Mouse (Mus musculus): ENCODE measurements around the gene Lrig3. TPM values are rescaled to one million over a fixed set of nuclear protein-coding genes. Genes with fewer than 3 reads are reported as not detected.

The Lrig3 gene
- polyA plus RNA-seq, 1 experiment from 2014 or later, result 1.7 TPM

- Histone ChIP-seq H3K9ac (ENCODE audit: low read length) (no peak overlapping the region), H3K4me3 (ENCODE audit: control insufficient read depth in 1 of 2, insufficient read depth in 1 of 2, low read depth in 1 of 2, low read length in 2 of 2) (no peak overlapping the region), H3K4me2 (ENCODE audit: low read length) (no peak overlapping the region), H3K27me3 (ENCODE audit: control insufficient read depth, insufficient read depth, low read length) (0 out of 2 replicates have a peak, but pooled peaks cover 6% of the 10 kb centered on the region), H3K27ac (replicated peaks in 1 of 2; ENCODE audit: control insufficient read depth in 1 of 2, insufficient read depth in 1 of 2, low read depth in 2 of 2, low read length in 2 of 2) (no peak overlapping the region), H3K9me3 (ENCODE audit: control insufficient read depth, low read length) (no peaks in the 10 kb centered on the region), H3K4me1 (ENCODE audit: control insufficient read depth in 2 of 2, insufficient read depth in 2 of 2, low read length in 2 of 2) (no peaks in the 10 kb centered on the region; a peak in 1 of 4 replicates), H3K36me3 (ENCODE audit: control insufficient read depth, insufficient read depth, low read length) (no peaks in the 10 kb centered on the region)
- no peak for ATAC-seq (ENCODE audit: insufficient number of reproducible peaks, insufficient read depth, low FRiP score, low read depth)
- 75% methylated on average over 3 of the region's 3 CpGs for WGBS
Measured at GRCm38 (mm10) chr10:125934095-125934494, 31.9 kb upstream of the Lrig3 start.

- peaks cover 18% of the 10 kb centered on the region for H3K27me3 ChIP-seq (ENCODE audit: control insufficient read depth, insufficient read depth, low read length)
- 55% methylated on average over 11 of the region's 11 CpGs for WGBS
- ATAC-seq (ENCODE audit: insufficient number of reproducible peaks, insufficient read depth, low FRiP score, low read depth), result no peak
- H3K36me3 ChIP-seq (ENCODE audit: control insufficient read depth, insufficient read depth, low read length), result no peaks in the 10 kb centered on the region
- no peak overlapping the region for H3K4me2 ChIP-seq (ENCODE audit: low read length)
- H3K4me1 ChIP-seq (ENCODE audit: control insufficient read depth in 2 of 2, insufficient read depth in 2 of 2, low read length in 2 of 2), result no peaks in the 10 kb centered on the region; a peak in 2 of 4 replicates
- H3K4me3 ChIP-seq (ENCODE audit: control insufficient read depth in 1 of 2, insufficient read depth in 1 of 2, low read depth in 1 of 2, low read length in 2 of 2), result no peak overlapping the region
- no peak overlapping the region for H3K27ac ChIP-seq (replicated peaks in 1 of 2; ENCODE audit: control insufficient read depth in 1 of 2, insufficient read depth in 1 of 2, low read depth in 2 of 2, low read length in 2 of 2)
- H3K9me3 ChIP-seq (ENCODE audit: control insufficient read depth, low read length), result no peaks in the 10 kb centered on the region
- H3K9ac ChIP-seq (ENCODE audit: low read length), result no peak overlapping the region
Measured at GRCm38 (mm10) chr10:125937517-125938497, 28.2 kb upstream of the Lrig3 start.

GRCm38 (mm10) chr10:125938528-125939402 is 27.2 kb upstream of the Lrig3 start:
- Histone ChIP-seq H3K9me3 (ENCODE audit: control insufficient read depth, low read length) (no peaks in the 10 kb centered on the region), H3K4me3 (ENCODE audit: control insufficient read depth in 1 of 2, insufficient read depth in 1 of 2, low read depth in 1 of 2, low read length in 2 of 2) (no peak overlapping the region), H3K36me3 (ENCODE audit: control insufficient read depth, insufficient read depth, low read length) (no peaks in the 10 kb centered on the region), H3K27ac (replicated peaks in 1 of 2; ENCODE audit: control insufficient read depth in 1 of 2, insufficient read depth in 1 of 2, low read depth in 2 of 2, low read length in 2 of 2) (no peak overlapping the region), H3K9ac (ENCODE audit: low read length) (no peak overlapping the region), H3K27me3 (ENCODE audit: control insufficient read depth, insufficient read depth, low read length) (peaks cover 28% of the 10 kb centered on the region), H3K4me2 (ENCODE audit: low read length) (no peak overlapping the region), H3K4me1 (ENCODE audit: control insufficient read depth in 2 of 2, insufficient read depth in 2 of 2, low read length in 2 of 2) (no peaks in the 10 kb centered on the region; a peak in 2 of 4 replicates)
- no peak for ATAC-seq (ENCODE audit: insufficient number of reproducible peaks, insufficient read depth, low FRiP score, low read depth)
- 78% methylated on average over 12 of the region's 12 CpGs for WGBS

- Histone ChIP-seq H3K27me3 (ENCODE audit: control insufficient read depth, insufficient read depth, low read length) (peaks cover 29% of the 10 kb centered on the region), H3K4me1 (ENCODE audit: control insufficient read depth in 2 of 2, insufficient read depth in 2 of 2, low read length in 2 of 2) (no peaks in the 10 kb centered on the region; a peak in 2 of 4 replicates), H3K4me3 (ENCODE audit: control insufficient read depth in 1 of 2, insufficient read depth in 1 of 2, low read depth in 1 of 2, low read length in 2 of 2) (no peak overlapping the region), H3K9me3 (ENCODE audit: control insufficient read depth, low read length) (no peaks in the 10 kb centered on the region), H3K4me2 (ENCODE audit: low read length) (no peak overlapping the region), H3K36me3 (ENCODE audit: control insufficient read depth, insufficient read depth, low read length) (no peaks in the 10 kb centered on the region), H3K27ac (replicated peaks in 1 of 2; ENCODE audit: control insufficient read depth in 1 of 2, insufficient read depth in 1 of 2, low read depth in 2 of 2, low read length in 2 of 2) (no peak overlapping the region), H3K9ac (ENCODE audit: low read length) (no peak overlapping the region)
- no peak for ATAC-seq (ENCODE audit: insufficient number of reproducible peaks, insufficient read depth, low FRiP score, low read depth)
- 60% methylated on average over 11 of the region's 11 CpGs for WGBS
Measured at GRCm38 (mm10) chr10:125940316-125941059, 25.5 kb upstream of the Lrig3 start.

- no peak overlapping the region for H3K4me3 ChIP-seq (ENCODE audit: control insufficient read depth in 1 of 2, insufficient read depth in 1 of 2, low read depth in 1 of 2, low read length in 2 of 2)
- WGBS, result 55% methylated on average over 5 of the region's 5 CpGs
- peaks cover 46% of the 10 kb centered on the region for H3K27me3 ChIP-seq (ENCODE audit: control insufficient read depth, insufficient read depth, low read length)
- H3K9me3 ChIP-seq (ENCODE audit: control insufficient read depth, low read length), result no peaks in the 10 kb centered on the region
- no peak for ATAC-seq (ENCODE audit: insufficient number of reproducible peaks, insufficient read depth, low FRiP score, low read depth)
- H3K36me3 ChIP-seq (ENCODE audit: control insufficient read depth, insufficient read depth, low read length), result no peaks in the 10 kb centered on the region
- no peak overlapping the region for H3K27ac ChIP-seq (replicated peaks in 1 of 2; ENCODE audit: control insufficient read depth in 1 of 2, insufficient read depth in 1 of 2, low read depth in 2 of 2, low read length in 2 of 2)
- no peaks in the 10 kb centered on the region; a peak in 1 of 4 replicates for H3K4me1 ChIP-seq (ENCODE audit: control insufficient read depth in 2 of 2, insufficient read depth in 2 of 2, low read length in 2 of 2)
- no peak overlapping the region for H3K4me2 ChIP-seq (ENCODE audit: low read length)
- no peak overlapping the region for H3K9ac ChIP-seq (ENCODE audit: low read length)
Measured at GRCm38 (mm10) chr10:125943098-125943497, 22.9 kb upstream of the Lrig3 start.

- Histone ChIP-seq H3K27me3 (ENCODE audit: control insufficient read depth, insufficient read depth, low read length) (peaks cover 52% of the 10 kb centered on the region), H3K4me3 (ENCODE audit: control insufficient read depth in 1 of 2, insufficient read depth in 1 of 2, low read depth in 1 of 2, low read length in 2 of 2) (no peak overlapping the region), H3K9ac (ENCODE audit: low read length) (no peak overlapping the region), H3K4me2 (ENCODE audit: low read length) (no peak overlapping the region), H3K36me3 (ENCODE audit: control insufficient read depth, insufficient read depth, low read length) (no peaks in the 10 kb centered on the region), H3K9me3 (ENCODE audit: control insufficient read depth, low read length) (no peaks in the 10 kb centered on the region), H3K27ac (replicated peaks in 1 of 2; ENCODE audit: control insufficient read depth in 1 of 2, insufficient read depth in 1 of 2, low read depth in 2 of 2, low read length in 2 of 2) (no peak overlapping the region), H3K4me1 (ENCODE audit: control insufficient read depth in 2 of 2, insufficient read depth in 2 of 2, low read length in 2 of 2) (peaks cover 0 to 3% of the 10 kb centered on the region in 2 experiments; a peak in 1 of 4 replicates)
- WGBS, result 58% methylated on average over 11 of the region's 11 CpGs
- ATAC-seq (ENCODE audit: insufficient number of reproducible peaks, insufficient read depth, low FRiP score, low read depth), result no peak
Measured at GRCm38 (mm10) chr10:125944762-125945504, 21.0 kb upstream of the Lrig3 start.
